Mouse (Mus musculus): ENCODE results near the gene Mterf1b. TPM values are rescaled to one million over a fixed set of nuclear protein-coding genes. Genes with fewer than 3 reads are reported as not detected.

Gene Mterf1b
- polyA plus RNA-seq, 1 experiment from 2014 or later: 3.1 TPM

DNA sequence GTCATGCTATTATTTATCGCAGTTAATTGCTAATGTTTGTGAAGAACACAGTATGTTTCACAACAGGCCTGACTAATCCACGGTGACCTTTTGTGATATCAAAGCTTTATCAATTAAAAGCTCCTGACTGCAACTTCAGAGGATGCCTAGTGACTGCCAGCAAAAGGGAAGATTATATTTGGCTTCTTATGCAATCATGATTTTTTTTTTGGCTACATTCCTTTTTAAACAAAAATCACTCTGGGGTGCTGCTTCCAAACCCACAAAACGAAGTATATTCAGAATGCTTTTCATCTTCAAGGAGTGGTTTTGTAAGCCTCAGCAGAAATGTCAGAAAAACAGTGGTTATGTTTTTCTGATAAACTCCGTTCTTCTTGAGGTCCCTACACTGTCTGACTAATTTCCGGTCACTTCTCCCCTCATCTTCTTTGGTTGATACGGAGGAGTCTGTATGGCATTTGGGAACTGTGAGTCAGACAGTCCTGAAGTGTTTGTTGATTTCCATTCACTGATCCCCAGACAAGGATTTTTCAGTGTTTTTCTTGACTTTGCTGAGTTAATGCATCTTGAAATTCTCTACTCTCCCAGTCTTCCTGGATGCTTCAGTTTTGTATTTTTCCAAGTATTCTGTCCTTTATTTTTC, 29.9 kb downstream of the Mterf1b start:
- 77% methylated on average over 6 of the region's 6 CpGs for WGBS
- H3K27ac ChIP-seq (ENCODE audit: low read depth): no peak overlapping the region
- ATAC-seq (replicated peaks; ENCODE audit: low FRiP score, low TSS enrichment, low read depth) (no peak), DNase-seq (ENCODE audit: low spot score) (no peak)
- H3K9me3 ChIP-seq (ENCODE audit: control insufficient read depth, low read length): no peaks in the 10 kb centered on the region
- no peak overlapping the region for H3K4me3 ChIP-seq (ENCODE audit: low read depth, low read length)
- H3K27me3 ChIP-seq (replicated peaks; ENCODE audit: control insufficient read depth, insufficient read depth, low read length): no peaks in the 10 kb centered on the region
- 0 out of 2 replicates have a peak, but pooled peaks cover 3% of the 10 kb centered on the region for H3K4me1 ChIP-seq (replicated peaks; ENCODE audit: control insufficient read depth, insufficient read depth, low read length)
- H3K4me2 ChIP-seq (ENCODE audit: low read length): no peak overlapping the region
- H3K9ac ChIP-seq (ENCODE audit: low read length): no peak overlapping the region
- H3K36me3 ChIP-seq (ENCODE audit: control insufficient read depth, insufficient read depth, low read length): no peaks in the 10 kb centered on the region

DNA sequence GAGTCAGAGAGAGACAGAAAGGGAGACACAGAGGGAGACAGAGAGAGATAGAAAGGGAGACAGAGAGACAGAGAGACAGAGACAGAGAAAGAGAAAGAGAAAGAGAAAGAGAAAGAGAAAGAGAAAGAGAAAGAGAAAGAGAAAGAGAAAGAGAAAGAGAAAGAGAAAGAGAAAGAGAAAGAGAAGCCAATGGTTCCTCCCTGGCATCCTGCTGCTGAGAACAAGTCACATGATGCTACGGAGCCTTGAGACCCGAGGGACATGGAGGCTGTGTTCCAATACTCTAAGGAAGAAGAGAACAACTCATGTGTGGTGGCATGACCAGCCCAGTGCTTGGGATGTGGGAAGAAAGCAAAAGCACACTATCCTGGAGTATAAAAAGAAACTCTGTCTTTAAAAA, 40.0 kb downstream of the Mterf1b start:
- Histone ChIP-seq H3K9ac (ENCODE audit: low read length) (no peak overlapping the region), H3K27me3 (replicated peaks; ENCODE audit: control insufficient read depth, insufficient read depth, low read length) (no peaks in the 10 kb centered on the region), H3K9me3 (ENCODE audit: control insufficient read depth, low read length) (no peaks in the 10 kb centered on the region), H3K36me3 (ENCODE audit: control insufficient read depth, insufficient read depth, low read length) (no peaks in the 10 kb centered on the region), H3K4me1 (replicated peaks; ENCODE audit: control insufficient read depth, insufficient read depth, low read length) (no peaks in the 10 kb centered on the region), H3K4me2 (ENCODE audit: low read length) (no peak overlapping the region), H3K27ac (ENCODE audit: low read depth) (no peak overlapping the region), H3K4me3 (ENCODE audit: low read depth, low read length) (no peak overlapping the region)
- ATAC-seq (replicated peaks; ENCODE audit: low FRiP score, low TSS enrichment, low read depth): no peak
- 80% methylated on average over 2 of the region's 2 CpGs for WGBS
- no peak for DNase-seq (ENCODE audit: low spot score)

DNA sequence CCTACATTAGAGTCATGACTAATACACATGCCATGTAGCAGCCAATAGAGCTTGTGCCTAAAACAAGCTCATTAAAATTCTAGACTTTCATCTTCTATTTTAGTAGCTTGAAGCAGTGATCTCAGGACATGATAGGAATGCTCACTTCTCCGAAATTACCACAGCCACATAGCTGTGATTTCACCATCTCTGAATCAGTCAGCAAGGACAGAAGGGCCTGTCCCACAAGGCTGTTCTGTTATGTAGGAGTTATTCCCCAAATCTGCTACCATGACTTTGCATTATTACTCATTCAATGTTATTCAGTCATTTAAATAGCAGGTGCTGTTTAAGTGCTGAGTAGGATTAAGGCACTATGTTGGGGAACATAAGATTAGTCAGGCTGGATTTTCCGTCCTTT, 42.3 kb downstream of the Mterf1b start:
- no peaks in the 10 kb centered on the region for H3K36me3 ChIP-seq (ENCODE audit: control insufficient read depth, insufficient read depth, low read length)
- no peaks in the 10 kb centered on the region for H3K27me3 ChIP-seq (replicated peaks; ENCODE audit: control insufficient read depth, insufficient read depth, low read length)
- ATAC-seq (replicated peaks; ENCODE audit: low FRiP score, low TSS enrichment, low read depth) (no peak), DNase-seq (ENCODE audit: low spot score) (no peak)
- H3K4me2 ChIP-seq (ENCODE audit: low read length): no peak overlapping the region
- H3K27ac ChIP-seq (ENCODE audit: low read depth): no peak overlapping the region
- no peak overlapping the region for H3K9ac ChIP-seq (ENCODE audit: low read length)
- H3K9me3 ChIP-seq (ENCODE audit: control insufficient read depth, low read length): no peaks in the 10 kb centered on the region
- WGBS: 86% methylated on average over 2 of the region's 2 CpGs
- no peak overlapping the region for H3K4me3 ChIP-seq (ENCODE audit: low read depth, low read length)
- no peaks in the 10 kb centered on the region for H3K4me1 ChIP-seq (replicated peaks; ENCODE audit: control insufficient read depth, insufficient read depth, low read length)

DNA sequence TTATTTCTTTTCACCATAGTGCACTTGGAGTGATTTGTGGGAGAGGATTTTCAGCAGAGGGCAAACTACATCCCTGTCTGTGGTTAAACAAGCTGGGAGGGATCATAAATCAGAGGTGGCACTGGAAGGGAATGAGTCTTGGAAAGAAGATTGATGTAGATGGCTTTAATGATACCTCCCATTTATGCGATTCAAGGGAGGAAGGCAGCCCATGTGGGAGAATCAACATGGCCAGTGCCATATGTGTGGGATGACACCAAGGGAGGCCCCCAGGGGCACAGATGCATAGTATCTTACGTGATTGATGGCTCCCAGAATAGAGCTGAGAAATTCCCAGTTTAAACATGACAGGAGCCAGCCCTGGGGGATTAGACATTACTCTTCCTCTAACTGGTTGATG, 48.0 kb downstream of the Mterf1b start:
- DNase-seq (ENCODE audit: low spot score): no peak
- Histone ChIP-seq H3K9ac (ENCODE audit: low read length) (no peak overlapping the region), H3K4me2 (ENCODE audit: low read length) (no peak overlapping the region), H3K27me3 (replicated peaks; ENCODE audit: control insufficient read depth, insufficient read depth, low read length) (no peaks in the 10 kb centered on the region), H3K4me1 (replicated peaks; ENCODE audit: control insufficient read depth, insufficient read depth, low read length) (no peaks in the 10 kb centered on the region), H3K27ac (ENCODE audit: low read depth) (no peak overlapping the region), H3K9me3 (ENCODE audit: control insufficient read depth, low read length) (no peaks in the 10 kb centered on the region), H3K36me3 (ENCODE audit: control insufficient read depth, insufficient read depth, low read length) (no peaks in the 10 kb centered on the region), H3K4me3 (ENCODE audit: low read depth, low read length) (no peak overlapping the region)
- ATAC-seq (replicated peaks; ENCODE audit: low FRiP score, low TSS enrichment, low read depth): no peak
- 43% methylated on average over 2 of the region's 2 CpGs for WGBS

DNA sequence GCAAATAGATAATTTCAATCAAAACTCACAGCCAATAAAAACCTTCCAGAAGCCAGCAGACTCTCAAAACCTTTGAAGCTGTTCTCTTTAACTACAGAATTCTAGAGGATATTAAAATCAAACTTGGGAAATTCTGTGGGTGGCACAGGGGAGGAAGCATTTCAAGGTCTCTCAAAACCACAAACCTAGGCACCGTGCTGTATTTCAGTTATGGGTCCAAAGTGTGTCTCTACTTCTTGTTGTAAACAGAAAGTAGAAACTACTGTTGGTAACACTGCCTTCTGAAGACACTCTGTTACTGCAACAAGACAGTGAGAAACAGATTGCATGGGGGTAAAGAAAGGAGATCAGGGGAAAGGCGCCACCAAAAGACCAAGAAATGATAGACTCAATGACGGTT, 52.8 kb downstream of the Mterf1b start:
- WGBS: 84% methylated on average over 3 of the region's 3 CpGs
- no peak for ATAC-seq (replicated peaks; ENCODE audit: low FRiP score, low TSS enrichment, low read depth)

DNA sequence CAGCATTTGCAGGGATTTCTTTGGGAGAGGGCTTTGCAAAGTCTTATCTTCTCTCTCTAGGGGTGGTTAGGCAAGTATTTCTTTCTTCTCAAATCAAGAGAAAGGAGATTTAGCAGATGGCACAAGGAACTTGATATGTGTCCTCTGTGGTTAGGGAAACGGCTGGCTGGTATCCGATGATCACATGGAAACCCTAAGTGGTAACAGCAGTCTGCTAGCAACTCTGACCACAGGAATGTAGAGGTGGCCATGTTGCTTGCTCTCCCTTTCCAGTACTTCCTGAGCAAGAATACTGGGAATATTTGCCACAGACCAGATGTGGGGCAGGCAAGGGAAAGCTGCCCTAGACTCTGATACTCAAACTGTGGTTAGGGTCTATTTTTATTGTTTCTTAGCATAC, 53.9 kb downstream of the Mterf1b start:
- Histone ChIP-seq H3K4me2 (ENCODE audit: low read length) (no peak overlapping the region), H3K9me3 (ENCODE audit: control insufficient read depth, low read length) (no peaks in the 10 kb centered on the region), H3K27ac (ENCODE audit: low read depth) (no peak overlapping the region), H3K4me1 (replicated peaks; ENCODE audit: control insufficient read depth, insufficient read depth, low read length) (no peaks in the 10 kb centered on the region), H3K9ac (ENCODE audit: low read length) (no peak overlapping the region), H3K27me3 (replicated peaks; ENCODE audit: control insufficient read depth, insufficient read depth, low read length) (no peaks in the 10 kb centered on the region), H3K4me3 (ENCODE audit: low read depth, low read length) (no peak overlapping the region), H3K36me3 (ENCODE audit: control insufficient read depth, insufficient read depth, low read length) (no peaks in the 10 kb centered on the region)
- ATAC-seq (replicated peaks; ENCODE audit: low FRiP score, low TSS enrichment, low read depth): no peak
- WGBS: 74% methylated on average over 2 of the region's 2 CpGs
- DNase-seq (ENCODE audit: low spot score): no peak

More for the DNA sequence above, 52.8 kb downstream of the Mterf1b start:
- no peak overlapping the region for H3K27ac ChIP-seq (ENCODE audit: low read depth)
- H3K27me3 ChIP-seq (replicated peaks; ENCODE audit: control insufficient read depth, insufficient read depth, low read length): no peaks in the 10 kb centered on the region
- no peaks in the 10 kb centered on the region for H3K36me3 ChIP-seq (ENCODE audit: control insufficient read depth, insufficient read depth, low read length)
- no peaks in the 10 kb centered on the region for H3K9me3 ChIP-seq (ENCODE audit: control insufficient read depth, low read length)
- no peaks in the 10 kb centered on the region for H3K4me1 ChIP-seq (replicated peaks; ENCODE audit: control insufficient read depth, insufficient read depth, low read length)
- no peak for DNase-seq (ENCODE audit: low spot score)
- H3K4me2 ChIP-seq (ENCODE audit: low read length): no peak overlapping the region
- H3K9ac ChIP-seq (ENCODE audit: low read length): no peak overlapping the region
- H3K4me3 ChIP-seq (ENCODE audit: low read depth, low read length): no peak overlapping the region

Other genes starting within 250 kb of the Mterf1b start
- 104 and 120 TPM in 2 replicates for gene Cyp51, start 87.6 kb upstream of the Mterf1b start, polyA plus RNA-seq (2014; fragmentation: Nextera tagmentation; extraction: Ambion mirVana)

All from intestine, embryonic 14.5 days (tissue).